Mouse (Mus musculus): ENCODE measurements around the gene Fam193a.

The Fam193a gene

GRCm38 (mm10) chr5:34385616-34386015, 15.9 kb downstream of the Fam193a start:
- peak; percentile 83 for DNase-seq

GRCm38 (mm10) chr5:34386744-34387143, 17.0 kb downstream of the Fam193a start:
- DNase-seq: no peak

- DNase-seq: no peak
Observed at GRCm38 (mm10) chr5:34393251-34393650, 23.5 kb downstream of the Fam193a start.

- DNase-seq: no peak
Observed at GRCm38 (mm10) chr5:34395347-34395746, 25.6 kb downstream of the Fam193a start.

- peak; percentile 7 for DNase-seq
Observed at GRCm38 (mm10) chr5:34395850-34396540, 26.3 kb downstream of the Fam193a start.

GRCm38 (mm10) chr5:34397866-34398265, 28.1 kb downstream of the Fam193a start:
- DNase-seq: peak; percentile 6

GRCm38 (mm10) chr5:34398326-34398725, 28.6 kb downstream of the Fam193a start:
- DNase-seq: peak; percentile 78

- DNase-seq: peak; percentile 54
Observed at GRCm38 (mm10) chr5:34407366-34407918, 37.7 kb downstream of the Fam193a start.

- peak; percentile 61 for DNase-seq
Observed at GRCm38 (mm10) chr5:34409002-34409401, 39.3 kb downstream of the Fam193a start.

GRCm38 (mm10) chr5:34410819-34411218, 41.1 kb downstream of the Fam193a start:
- DNase-seq: peak; percentile 88

- DNase-seq: peak; percentile 46
Observed at GRCm38 (mm10) chr5:34413921-34414320, 44.2 kb downstream of the Fam193a start.

GRCm38 (mm10) chr5:34417251-34418008, 47.7 kb downstream of the Fam193a start:
- DNase-seq: peak; percentile 12

- peak; percentile 45 for DNase-seq
Observed at GRCm38 (mm10) chr5:34419188-34419587, 49.5 kb downstream of the Fam193a start.

GRCm38 (mm10) chr5:34430776-34431175, 61.0 kb downstream of the Fam193a start:
- DNase-seq: no peak

- peak; percentile 34 for DNase-seq
Observed at GRCm38 (mm10) chr5:34433786-34434185, 64.1 kb downstream of the Fam193a start.

GRCm38 (mm10) chr5:34434241-34434640, 64.5 kb downstream of the Fam193a start:
- DNase-seq: peak; percentile 37

GRCm38 (mm10) chr5:34438052-34438451, 68.3 kb downstream of the Fam193a start:
- DNase-seq: no peak

- DNase-seq: no peak
Observed at GRCm38 (mm10) chr5:34438659-34439058, 68.9 kb downstream of the Fam193a start.

GRCm38 (mm10) chr5:34439768-34440167, 70.0 kb downstream of the Fam193a start:
- peak; percentile 29 for DNase-seq

GRCm38 (mm10) chr5:34441797-34442196, 72.1 kb downstream of the Fam193a start:
- DNase-seq: peak; percentile 80

GRCm38 (mm10) chr5:34446207-34446606, 76.5 kb downstream of the Fam193a start:
- peak; percentile 88 for DNase-seq

GRCm38 (mm10) chr5:34458994-34459393, 89.3 kb downstream of the Fam193a start:
- DNase-seq: peak; percentile 46

GRCm38 (mm10) chr5:34461294-34461693, 91.6 kb downstream of the Fam193a start:
- DNase-seq: no peak

GRCm38 (mm10) chr5:34461841-34462240, 92.1 kb downstream of the Fam193a start:
- DNase-seq: peak; percentile 77

Data from heart, adult 11 months (tissue).